Mouse (Mus musculus): ENCODE results near the gene Bbs4.

The Bbs4 gene

GRCm38 (mm10) chr9:59291688-59292492 is 61.4 kb downstream of the Bbs4 start:
- no peak for DNase-seq (ENCODE audit: low spot score)

- DNase-seq (ENCODE audit: low spot score) = peak; percentile 96
Measured at GRCm38 (mm10) chr9:59290957-59291687, 62.2 kb downstream of the Bbs4 start, which contains the start of gene Adpgk. TSS of gene Adpgk (plus strand) at chr9:59291558.

GRCm38 (mm10) chr9:59289529-59290115 is 63.7 kb downstream of the Bbs4 start:
- DNase-seq (ENCODE audit: low spot score) = no peak

GRCm38 (mm10) chr9:59288685-59289410 is 64.5 kb downstream of the Bbs4 start:
- no peak for DNase-seq (ENCODE audit: low spot score)

- no peak for DNase-seq (ENCODE audit: low spot score)
Measured at GRCm38 (mm10) chr9:59288058-59288457, 65.2 kb downstream of the Bbs4 start.

GRCm38 (mm10) chr9:59285614-59286013 is 67.7 kb downstream of the Bbs4 start:
- DNase-seq (ENCODE audit: low spot score) = no peak

- DNase-seq (ENCODE audit: low spot score) = no peak
Measured at GRCm38 (mm10) chr9:59282683-59282986, 70.7 kb downstream of the Bbs4 start.

- peak; percentile 80 for DNase-seq (ENCODE audit: low spot score)
Measured at GRCm38 (mm10) chr9:59281871-59282682, 71.2 kb downstream of the Bbs4 start.

GRCm38 (mm10) chr9:59280888-59281287 is 72.4 kb downstream of the Bbs4 start:
- DNase-seq (ENCODE audit: low spot score) = no peak

- DNase-seq (ENCODE audit: low spot score) = no peak
Measured at GRCm38 (mm10) chr9:59278694-59279093, 74.6 kb downstream of the Bbs4 start.

- no peak for DNase-seq (ENCODE audit: low spot score)
Measured at GRCm38 (mm10) chr9:59278199-59278598, 75.1 kb downstream of the Bbs4 start.

GRCm38 (mm10) chr9:59274846-59275455 is 78.4 kb downstream of the Bbs4 start:
- no peak for DNase-seq (ENCODE audit: low spot score)

GRCm38 (mm10) chr9:59273199-59273598 is 80.1 kb downstream of the Bbs4 start:
- DNase-seq (ENCODE audit: low spot score) = no peak
